Mouse (Mus musculus): ENCODE data around the gene Mgat4b.

The Mgat4b gene

DNA sequence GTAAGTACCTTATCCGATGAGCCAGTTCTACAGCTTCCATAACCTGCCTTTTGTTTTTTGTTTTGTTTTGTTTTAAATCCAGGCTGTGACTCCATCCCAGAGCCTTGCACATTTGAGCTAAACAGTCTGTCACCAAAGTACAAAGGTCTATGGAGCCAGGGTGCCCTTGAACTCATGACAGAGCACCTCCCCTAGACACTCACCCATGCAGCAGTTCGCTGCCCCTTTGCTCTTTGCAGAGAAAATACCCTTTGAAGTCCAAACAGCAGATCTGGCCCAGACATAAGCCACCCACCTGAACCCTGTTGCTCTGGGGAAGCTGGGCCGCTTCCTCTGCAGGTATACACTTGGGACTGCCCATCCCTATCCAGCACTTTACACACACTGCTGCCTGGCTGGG lies 9.1 kb upstream of the Mgat4b start:
- DNase-seq, result no peak

DNA sequence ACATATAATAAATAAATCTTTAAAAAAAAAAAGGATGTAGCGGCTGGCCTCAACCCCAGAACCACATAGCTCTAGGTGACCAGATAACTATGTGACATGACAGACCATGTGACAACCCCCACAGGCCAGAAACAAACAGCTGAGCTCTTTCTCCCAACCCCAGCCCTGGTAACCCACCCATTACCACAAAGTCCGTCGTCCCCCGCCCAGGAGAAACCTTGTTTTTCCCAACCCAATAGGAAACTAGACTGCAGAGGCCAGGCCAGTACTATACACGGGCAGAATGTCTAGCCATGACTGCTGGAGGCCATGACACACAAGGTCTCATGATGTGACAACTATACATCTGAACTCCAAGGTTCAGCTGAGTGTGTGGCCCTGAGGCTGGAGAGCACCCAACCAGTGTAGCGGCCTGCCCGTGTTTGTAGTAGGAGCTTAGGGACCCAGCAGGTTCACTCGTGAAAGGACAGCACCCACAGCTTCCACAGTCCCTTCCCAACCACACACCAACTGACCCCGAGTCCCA lies 7.3 kb upstream of the Mgat4b start:
- no peak for DNase-seq

DNA sequence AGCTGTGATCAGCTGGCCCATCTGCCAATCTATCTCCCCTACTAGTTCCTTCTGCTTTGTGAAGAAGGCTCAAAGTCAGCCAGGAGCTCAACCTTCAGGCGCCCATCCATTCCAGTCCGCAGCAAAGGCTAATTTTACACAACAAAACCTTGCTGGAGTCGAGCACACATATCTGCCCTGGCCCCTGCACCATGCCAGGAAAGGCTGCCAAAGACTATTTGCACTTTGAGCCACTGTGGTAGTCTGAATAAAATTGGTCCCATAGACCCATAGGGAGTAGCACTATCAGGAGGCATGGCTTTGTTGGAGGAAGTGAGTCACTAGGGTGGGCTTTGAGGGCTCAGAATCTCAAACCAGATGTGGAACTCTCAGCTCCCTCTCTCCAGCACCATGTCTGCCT lies 5.3 kb upstream of the Mgat4b start:
- DNase-seq, result no peak

DNA sequence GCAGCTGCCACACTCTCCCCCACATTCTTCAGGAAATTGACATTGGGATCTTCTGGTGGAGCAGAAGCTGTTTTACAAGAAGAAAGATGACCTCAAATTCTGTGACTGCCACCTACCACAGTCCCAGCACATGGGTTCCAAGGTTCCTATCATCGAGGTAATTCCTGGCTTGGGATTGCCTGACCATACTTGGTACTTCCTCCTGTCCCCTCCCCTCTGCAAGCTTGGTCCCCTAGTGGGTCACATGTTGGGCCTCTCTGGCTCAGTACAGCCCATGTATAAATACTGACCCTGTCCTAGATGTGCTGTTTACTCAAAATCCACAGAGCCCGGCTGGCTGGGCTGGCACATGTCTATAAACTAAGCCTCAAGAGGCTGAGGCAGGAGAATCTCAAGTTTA lies 4.7 kb upstream of the Mgat4b start:
- no peak for DNase-seq

DNA sequence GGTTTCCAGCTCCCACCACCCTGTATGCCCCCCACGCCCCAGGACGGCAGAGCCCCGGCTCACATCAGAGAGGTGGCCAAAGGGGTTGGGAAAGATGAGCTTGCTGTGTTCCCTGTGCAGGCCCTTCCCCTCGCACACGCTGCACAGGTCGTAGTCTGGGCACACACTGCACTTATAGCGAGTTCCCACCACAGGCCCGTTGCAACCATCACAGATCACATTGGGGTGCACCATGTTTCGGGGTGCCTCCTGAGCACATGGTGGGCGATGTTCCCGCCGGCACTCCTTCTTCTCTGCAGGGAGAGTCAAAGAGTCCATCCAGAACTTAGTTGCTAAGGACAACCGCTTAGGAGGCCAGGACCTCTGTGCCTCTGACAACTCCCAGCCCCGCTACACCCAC lies 3.3 kb upstream of the Mgat4b start:
- DNase-seq, result no peak

DNA sequence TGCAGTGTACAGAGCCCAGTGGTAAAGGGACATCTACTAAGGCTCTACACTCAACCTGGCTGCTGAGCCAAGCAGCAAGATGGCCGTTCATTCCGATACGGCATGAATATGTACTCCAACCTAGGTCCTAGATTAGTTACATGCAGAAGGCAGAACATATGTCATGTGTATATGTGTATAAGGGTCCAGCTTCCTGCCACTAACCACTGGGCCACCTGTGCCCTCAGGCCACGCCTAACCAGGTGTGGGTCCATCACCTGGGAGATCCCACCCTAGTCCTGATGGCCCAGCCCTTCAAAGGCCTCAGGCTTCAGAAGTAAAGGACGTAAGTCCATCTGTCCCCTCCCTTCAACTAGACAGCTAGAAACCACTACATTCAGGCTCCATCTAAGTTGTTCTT lies 2.7 kb upstream of the Mgat4b start:
- no peak for DNase-seq

DNA sequence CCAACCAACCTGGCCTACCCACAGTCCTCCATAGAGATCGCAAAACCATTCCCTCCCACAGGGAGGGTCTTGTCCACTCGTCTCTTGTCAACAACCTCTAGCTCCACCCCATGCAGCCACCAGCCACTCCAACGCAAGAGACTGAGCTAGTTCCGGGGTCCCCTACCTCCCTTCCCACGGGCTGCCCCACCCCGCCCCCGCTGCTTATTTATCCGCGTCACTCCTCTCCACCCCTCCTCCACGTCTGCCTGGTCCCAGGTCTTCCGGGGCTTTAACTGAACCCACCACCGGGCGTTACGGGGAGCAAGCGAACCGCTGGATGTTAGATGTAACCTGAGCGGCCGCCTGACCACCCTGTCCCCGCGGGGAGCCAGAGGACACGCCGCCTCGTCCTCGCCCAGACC lies 587 bp upstream of the Mgat4b start:
- peak; percentile 85 for DNase-seq

DNA sequence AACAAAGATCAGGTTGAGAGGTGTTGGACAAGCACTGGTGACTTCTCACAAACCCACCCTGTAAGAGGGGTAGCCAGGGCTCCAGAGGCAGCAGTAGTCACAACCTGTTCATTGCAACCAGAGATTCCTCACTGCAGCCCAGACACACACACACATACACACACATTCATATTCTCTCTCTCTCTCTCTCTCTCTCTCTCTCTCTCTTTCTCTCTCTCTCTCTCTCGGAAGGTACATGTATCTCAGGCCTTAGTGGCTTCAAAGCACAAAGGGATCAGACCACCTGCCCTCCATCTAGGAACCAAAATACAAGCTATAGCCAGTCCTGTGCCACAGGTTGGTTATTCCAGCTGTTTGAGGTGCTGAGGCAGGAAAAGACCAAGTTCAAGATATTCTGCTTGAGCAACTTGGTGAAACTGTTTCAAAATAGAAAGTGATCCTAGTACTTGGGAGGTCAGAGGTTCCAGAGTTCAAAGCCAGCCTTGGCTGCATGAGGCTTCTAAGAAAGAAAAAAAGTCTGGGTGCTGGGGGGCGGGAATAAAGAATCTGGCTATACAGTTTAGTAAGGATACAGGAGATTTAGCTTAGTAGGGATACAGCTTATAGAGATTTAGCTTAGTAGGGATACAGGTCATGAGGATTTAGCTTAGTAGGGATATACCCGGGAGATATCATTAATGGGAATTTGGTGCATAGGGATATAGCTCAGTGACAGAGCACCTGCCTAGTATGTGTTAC lies 801 bp downstream of the Mgat4b start:
- DNase-seq, result no peak

DNA sequence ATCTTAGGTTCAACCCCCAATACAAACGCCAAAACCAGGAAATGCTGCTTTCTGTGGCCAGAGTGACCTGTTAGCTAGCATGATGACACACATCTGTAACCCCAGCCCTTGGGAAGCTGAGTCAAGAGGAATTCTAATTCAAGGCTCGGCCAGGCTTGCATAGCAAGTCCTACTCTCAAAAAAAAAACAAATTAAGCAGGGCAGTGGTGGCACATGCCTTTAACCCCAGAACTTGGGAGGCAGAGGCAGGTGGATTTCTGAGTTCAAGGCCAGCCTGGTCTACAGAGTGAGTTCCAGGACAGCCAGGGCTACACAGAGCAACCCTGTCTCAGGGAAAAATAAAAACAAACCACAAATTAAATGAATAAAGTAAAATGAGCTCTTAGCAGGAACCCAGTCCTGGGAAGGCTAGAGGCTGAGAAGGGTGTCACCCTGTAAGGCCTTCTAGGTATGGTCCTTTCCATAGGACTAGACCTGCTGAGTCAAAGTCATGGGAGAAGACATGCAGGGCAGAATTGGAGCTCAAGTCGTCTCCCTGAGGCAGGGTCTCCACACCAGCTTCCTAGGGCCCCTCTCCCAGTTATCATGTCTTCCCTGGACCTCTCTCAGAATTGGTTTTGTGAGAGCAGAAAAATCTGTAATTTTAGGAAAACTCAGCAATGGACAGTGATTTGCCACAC lies 1.5 kb downstream of the Mgat4b start:
- DNase-seq, result no peak

DNA sequence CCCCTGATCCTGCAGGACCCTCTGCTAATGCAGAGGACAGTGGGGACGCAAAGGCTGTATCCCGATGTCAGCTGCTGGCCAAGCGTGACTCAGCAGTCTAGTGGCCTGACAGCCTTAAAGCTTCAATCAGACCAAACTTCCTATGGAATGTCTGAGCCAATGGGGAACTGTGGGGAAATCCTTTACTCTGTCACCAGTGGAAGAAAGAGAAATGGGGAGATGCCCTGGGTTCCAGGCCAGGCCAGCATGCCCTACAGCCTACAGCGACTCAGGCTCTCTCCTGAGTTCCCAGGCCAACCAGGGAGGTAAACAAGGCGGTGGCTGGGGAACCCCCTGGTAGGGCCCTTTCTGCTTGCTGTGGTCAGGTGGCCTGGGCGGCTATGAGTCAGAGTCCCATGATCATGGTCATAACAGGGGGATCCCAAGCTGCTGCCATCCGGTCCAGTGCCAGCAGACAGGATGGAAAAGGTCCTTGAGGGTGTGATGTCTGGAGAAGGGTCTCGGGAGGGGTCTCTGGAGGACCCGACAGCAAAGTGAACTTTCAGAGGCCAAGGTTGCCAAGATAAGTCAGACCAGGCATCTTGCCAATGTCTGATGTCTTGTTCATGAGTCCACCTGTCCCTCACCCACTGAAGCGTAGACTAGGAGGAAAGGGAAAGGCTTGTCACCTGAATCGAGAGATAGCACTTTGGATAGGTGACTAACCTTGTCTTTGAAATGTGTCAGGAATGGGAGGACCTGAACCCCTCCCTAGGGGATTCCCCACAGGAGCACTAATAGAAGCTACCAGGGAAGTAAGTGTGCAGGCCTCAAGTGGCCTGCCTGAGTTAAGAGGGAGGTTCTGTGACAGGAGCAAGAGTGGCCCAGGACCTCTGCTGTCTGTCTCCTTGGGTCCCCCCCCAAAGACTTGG lies 2.4 kb downstream of the Mgat4b start:
- peak; percentile 63 for DNase-seq

DNA sequence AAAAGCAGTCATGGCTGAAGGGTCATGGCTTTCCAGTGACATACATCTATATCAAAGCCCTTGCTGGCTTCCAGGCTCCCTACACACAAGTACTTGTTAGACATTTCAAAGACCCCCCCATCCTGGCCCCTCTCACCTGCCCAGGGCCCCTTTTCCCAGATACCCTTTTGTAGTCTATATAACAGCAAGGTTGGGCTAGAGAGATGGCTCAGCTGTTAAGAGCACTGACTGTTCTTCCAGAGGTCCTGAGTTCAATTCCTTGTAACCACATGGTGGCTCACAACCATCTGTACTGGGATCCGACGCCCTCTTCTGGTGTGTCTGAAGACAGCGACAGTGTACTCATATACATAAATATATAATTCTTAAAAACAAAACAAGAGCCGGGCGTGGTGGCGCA lies 3.9 kb downstream of the Mgat4b start:
- DNase-seq, result no peak

DNA sequence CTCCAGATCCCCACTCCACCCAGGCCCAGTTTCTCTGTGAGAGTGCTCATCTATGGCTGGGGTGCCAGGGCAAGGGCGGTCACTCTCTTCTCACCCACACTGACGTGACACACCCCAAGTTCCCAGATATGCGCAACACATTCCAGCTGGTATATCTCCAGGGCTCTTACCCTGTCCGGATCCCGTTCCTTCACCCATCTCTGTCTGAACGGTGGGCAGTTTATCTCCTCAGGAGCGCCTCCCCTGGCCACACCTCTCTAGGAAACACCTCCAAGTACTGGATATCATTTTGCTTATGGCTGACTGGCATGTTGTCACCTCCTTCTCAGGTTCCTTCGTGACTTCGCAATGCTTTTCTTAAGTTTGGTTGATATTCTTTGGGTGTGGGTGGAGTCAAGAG lies 4.9 kb downstream of the Mgat4b start:
- no peak for DNase-seq

DNA sequence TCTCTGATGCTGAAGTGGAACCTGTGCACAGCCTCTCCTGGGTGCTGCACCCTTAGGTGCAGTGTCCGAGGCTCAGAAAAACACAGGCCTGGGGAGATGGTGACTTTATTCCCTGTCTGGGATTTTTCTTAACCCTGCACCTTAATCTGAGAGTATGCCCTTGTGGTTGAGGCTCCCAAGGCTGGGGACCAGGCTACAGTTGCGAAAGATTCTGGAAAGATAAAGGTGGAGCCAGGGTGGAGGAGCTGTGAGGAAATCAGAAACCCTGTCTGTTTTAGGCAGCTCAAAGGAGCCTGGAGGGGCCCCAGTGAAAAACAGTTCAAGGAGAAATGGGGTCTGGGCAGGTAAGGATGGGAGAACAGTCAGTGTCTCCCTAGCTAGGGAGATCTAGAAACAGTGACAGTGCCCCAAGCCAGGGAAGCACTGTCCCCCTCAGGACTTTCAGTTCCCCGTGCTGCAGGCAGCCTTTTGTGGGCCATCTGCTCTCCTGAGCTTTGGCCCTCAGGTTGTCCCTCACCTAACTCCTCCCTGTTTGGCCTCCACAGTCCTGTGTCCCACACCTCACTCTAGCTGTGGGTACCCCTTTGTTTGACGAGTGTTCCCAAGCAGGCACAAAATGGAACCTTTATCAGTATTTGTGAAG lies 6.2 kb downstream of the Mgat4b start:
- DNase-seq, result no peak

DNA sequence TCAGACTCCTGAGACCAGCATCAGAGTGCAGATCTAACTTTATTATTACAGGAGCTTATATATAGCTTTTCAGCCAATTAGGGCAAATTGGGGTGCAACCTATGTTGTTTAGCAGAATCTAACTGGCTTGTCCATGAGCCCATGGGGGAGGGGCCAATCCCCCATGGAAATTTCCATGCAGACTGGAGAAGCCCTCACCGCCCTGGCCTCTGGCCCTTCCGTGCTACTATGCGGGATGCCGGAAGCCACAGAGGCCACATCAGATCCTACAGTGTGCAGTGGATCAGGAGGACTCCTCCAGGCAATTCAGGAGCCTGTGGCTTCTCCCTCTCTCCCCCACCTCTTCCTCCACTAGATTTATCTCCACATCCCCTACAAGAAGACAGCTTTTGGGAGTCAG lies 7.1 kb downstream of the Mgat4b start:
- no peak for DNase-seq

DNA sequence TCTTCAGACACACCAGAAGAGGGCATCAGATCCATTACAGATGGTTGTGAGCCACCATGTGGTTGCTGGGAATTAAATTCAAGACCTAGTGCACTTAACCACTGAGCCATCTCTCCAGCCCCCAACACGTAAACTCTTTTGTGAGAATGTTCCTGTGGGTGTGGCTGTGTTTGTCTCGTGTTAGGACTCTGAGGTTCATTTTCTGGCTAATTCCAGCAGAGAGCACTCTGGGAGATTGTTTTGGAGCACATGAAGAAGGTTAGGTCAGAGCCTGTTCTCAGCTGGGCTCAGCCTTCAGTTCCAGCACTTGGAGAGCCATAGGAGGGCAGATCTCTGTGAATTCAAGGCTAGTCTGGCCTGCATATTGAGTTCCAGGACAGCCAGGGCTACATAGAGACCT lies 9.1 kb downstream of the Mgat4b start:
- DNase-seq, result no peak

DNA sequence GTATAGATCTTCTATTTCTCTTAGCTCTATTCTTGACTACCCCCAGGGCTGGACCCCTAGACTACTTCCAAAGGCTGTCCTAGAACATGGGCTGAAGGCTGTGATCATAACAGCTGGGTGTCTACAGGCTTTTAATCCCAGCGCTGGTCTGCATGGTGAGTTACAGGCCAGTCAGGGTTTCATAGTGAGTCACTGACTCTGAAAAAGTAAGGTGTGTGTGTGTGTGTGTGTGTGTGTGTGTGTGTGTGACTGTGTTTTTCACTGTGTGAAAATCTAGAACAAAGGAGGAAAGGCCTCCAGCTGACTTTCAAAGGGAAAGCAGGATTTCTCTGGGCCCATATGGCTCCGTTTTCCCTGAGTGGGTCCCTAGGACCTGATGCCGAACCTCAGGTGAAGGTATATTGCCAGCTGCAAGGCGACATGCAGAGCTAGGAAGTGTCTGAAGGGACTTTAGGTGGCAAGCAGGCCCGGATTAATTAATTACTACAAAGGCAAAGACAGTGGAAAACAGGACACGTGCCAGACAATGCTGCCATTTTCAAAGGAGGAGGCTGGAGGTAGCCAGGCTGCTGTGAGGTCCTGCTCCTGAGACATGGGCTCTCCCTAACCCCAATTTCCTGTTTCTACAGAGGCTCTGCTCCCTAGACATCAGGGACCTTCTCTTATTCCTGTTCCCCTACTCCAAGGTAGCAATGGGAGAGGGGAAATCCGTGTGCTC lies 12.0 kb downstream of the Mgat4b start:
- no peak for DNase-seq

DNA sequence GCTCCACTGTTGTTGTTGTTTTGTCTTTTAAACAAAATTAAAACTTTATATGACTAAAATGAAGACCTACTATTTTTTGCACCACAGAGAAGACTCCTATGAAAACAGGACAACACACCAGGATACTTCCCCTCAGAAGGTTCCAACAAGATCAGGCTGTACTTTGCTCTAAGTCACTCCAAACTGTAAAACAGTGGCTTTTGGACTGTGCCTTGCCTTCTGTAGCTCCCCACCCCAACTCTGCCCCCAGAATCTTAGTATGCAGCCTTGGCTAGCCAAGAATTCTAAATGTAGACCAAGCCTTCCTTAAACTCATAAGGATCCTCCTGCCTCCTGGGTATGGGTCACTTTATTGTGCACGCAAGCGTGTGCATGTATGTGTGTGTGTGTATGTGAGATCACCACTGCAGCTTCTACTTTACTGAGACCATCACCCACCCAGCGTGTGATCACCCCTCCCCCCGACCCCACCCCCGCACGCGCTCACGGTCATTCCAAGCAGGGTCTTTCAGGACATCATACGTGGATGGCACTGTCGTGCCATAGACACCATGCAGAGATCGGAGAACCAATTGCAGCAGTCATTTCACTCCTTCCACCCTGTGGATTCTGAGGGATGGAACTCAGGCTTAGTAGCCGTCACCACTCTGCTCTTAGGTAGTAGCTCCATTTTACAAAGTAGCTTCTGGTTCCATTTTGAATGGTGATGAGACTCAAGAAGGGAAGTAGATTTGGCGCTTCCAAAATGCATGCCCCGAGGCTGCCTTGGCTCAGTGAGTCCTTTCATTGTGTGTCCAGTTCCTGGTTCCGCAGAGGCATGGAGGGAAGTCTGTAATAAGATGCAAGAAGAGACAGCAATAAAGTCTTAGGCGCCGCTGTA lies 13.3 kb downstream of the Mgat4b start:
- peak; percentile 42 for DNase-seq

DNA sequence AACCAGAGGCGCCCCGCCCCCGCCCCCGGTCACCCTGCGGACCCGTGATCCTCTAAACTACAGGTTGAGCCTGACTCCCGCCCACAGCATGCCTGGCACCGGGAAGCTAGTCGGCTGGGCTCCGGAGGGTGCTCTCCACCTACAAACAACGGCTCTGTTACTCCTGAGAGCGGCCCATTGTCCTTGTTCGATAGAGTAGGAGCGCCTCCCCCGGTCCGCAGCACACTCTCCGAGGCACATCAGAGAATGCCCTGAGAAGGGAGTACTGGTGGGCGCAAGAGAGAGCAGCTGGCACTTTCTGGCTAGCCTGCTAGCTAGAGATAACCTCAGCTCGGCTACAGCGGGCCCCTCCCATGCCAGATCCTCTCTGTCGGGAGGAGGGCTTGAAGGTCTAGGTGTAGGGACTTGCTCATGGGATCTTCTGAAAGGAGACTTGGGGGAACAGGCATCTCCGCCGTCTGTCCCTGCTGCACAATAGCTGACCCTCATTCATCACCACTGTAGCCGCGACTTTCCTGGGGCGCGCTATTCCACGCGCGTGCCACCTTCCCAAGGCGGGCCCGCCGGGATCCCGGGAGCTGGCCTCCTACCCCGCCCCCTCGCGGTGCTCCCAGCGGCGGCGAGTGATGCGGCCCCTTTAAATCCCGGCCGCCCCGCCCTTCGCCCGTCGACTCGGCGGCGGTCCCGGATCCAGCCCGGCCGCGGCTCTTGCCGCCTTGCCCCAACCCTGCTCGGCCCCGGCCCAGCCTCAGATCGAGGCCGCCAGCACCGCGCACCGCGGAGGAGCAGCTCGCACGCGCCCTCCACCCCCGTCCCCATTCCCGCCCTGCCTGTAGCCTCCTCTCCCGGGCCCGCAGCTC lies 14.2 kb downstream of the Mgat4b start:
- peak; percentile 89 for DNase-seq

DNA sequence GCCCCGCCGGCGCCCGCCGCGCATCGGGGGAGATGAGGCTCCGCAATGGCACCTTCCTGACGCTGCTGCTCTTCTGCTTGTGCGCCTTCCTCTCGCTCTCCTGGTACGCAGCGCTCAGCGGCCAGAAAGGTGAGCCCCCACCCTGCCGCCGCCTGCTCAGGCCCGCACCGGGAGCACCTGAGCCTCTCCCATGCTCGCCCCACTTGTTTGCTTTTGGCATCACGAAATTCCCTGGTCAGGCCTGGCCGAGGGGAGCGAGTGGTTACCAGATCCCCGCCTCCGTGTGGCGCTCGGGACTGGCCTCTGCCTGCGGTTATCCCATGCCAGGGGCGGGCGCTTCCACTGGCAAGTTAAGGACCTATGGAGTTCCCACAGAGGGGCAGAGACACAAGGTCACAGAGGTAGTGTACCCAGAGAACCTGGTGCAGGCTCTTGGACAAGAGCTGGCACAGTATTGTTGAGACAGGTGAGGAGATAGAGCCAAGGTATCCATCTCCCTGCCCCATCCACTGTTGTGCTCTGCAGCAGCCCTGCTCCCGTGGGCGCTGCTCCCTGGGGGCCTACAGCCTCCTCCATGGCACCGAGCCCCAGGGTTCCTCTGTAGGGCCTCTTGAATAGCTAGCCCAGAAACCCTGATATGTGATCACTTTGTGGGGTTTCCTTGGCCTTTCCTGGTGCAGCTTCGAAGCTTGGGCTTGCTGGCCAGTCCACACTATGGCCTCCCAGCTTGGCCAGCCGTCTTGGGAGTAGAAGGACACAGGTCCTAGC lies 15.1 kb downstream of the Mgat4b start:
- peak; percentile 60 for DNase-seq

Data from cerebellum, adult 8-10 months (tissue).